Mouse (Mus musculus): ENCODE data around the gene Npc1l1. TPM values are rescaled to one million over a fixed set of nuclear protein-coding genes. Genes with fewer than 3 reads are reported as not detected.
"Not testable (repeated sequence)": the region's sequence is repeated elsewhere in the genome, so short reads cannot be mapped to it uniquely, and the experiment has no call there.

Npc1l1 gene
- not detected in 2 replicates for polyA plus RNA-seq (2016; fragmentation: Nextera tagmentation; extraction: Ambion mirVana)

- 85% methylated on average over 7 of the region's 7 CpGs for WGBS
- Histone ChIP-seq H3K9ac (no peak within 1 kb of the TSS), H3K4me1 (no peaks in the 10 kb centered on the region), H3K4me2 (replicated peaks) (no peak within 1 kb of the TSS), H3K27me3 (replicated peaks) (no peaks in the 10 kb centered on the region), H3K4me3 (no peak within 1 kb of the TSS), H3K9me3 (no peaks in the 10 kb centered on the region), H3K27ac (no peak within 1 kb of the TSS), H3K36me3 (no peaks in the 10 kb centered on the region)
- ATAC-seq (ENCODE audit: low FRiP score, low read depth) = no peak
These were observed at the start of gene Npc1l1 for GRCm38 (mm10) chr11:6230012-6230411. Gene Npc1l1, minus strand, starts transcription at chr11:6230143.

- peaks cover 17% of the 10 kb centered on the region for H3K4me1 ChIP-seq
- H3K4me2 ChIP-seq (replicated peaks) = no peak overlapping the region
- H3K9me3 ChIP-seq = no peaks in the 10 kb centered on the region
- H3K27ac ChIP-seq = no peak overlapping the region
- H3K9ac ChIP-seq = no peak overlapping the region
- no peaks in the 10 kb centered on the region for H3K27me3 ChIP-seq (replicated peaks)
- ATAC-seq (ENCODE audit: low FRiP score, low read depth) = no peak
- 83% methylated on average over 3 of the region's 3 CpGs for WGBS
- peaks cover 10% of the 10 kb centered on the region for H3K36me3 ChIP-seq
- no peak overlapping the region for H3K4me3 ChIP-seq
These were observed 46.5 kb upstream of the Npc1l1 start for GRCm38 (mm10) chr11:6276466-6276865.

- peak overlapping the region; percentile 96 for H3K4me3 ChIP-seq
- peaks cover 17% of the 10 kb centered on the region for H3K4me1 ChIP-seq
- H3K36me3 ChIP-seq = peaks cover 22% of the 10 kb centered on the region
- no peaks in the 10 kb centered on the region for H3K27me3 ChIP-seq (replicated peaks)
- 26% methylated on average over 7 of the region's 7 CpGs for WGBS
- H3K4me2 ChIP-seq (replicated peaks) = peak overlapping the region; percentile 90
- H3K9me3 ChIP-seq = no peaks in the 10 kb centered on the region
- H3K9ac ChIP-seq = 0 out of 2 replicates have a peak overlapping the region, but pooled peaks have one; percentile 38
- 0 out of 2 replicates have a peak overlapping the region, but pooled peaks have one; percentile 42 for H3K27ac ChIP-seq
- peak; percentile 38 for ATAC-seq (ENCODE audit: low FRiP score, low read depth)
These were observed 45.1 kb upstream of the Npc1l1 start for GRCm38 (mm10) chr11:6275094-6275484.

GRCm38 (mm10) chr11:6274387-6275093, 44.6 kb upstream of the Npc1l1 start, which contains the start of gene Tmed4:
Gene Tmed4, minus strand, starts transcription at chr11:6274870.
- H3K27me3 ChIP-seq (replicated peaks) = no peaks in the 10 kb centered on the region
- H3K9ac ChIP-seq = peak within 1 kb of the TSS; percentile 95
- H3K27ac ChIP-seq = 0 out of 2 replicates have a peak within 1 kb of the TSS, but pooled peaks have one; percentile 42
- peak within 1 kb of the TSS; percentile 96 for H3K4me3 ChIP-seq
- H3K36me3 ChIP-seq = peaks cover 24% of the 10 kb centered on the region
- peaks cover 17% of the 10 kb centered on the region for H3K4me1 ChIP-seq
- under 1% methylated on average over 39 of the region's 39 CpGs for WGBS
- ATAC-seq (ENCODE audit: low FRiP score, low read depth) = peak; percentile 96
- H3K9me3 ChIP-seq = no peaks in the 10 kb centered on the region
- H3K4me2 ChIP-seq (replicated peaks) = peak within 1 kb of the TSS; percentile 90

GRCm38 (mm10) chr11:6273607-6274006, 43.7 kb upstream of the Npc1l1 start:
- 74% methylated on average over 11 of the region's 11 CpGs for WGBS
- Histone ChIP-seq H3K9me3 (no peaks in the 10 kb centered on the region), H3K4me2 (replicated peaks) (peak overlapping the region; percentile 90), H3K4me3 (peak overlapping the region; percentile 96), H3K27me3 (replicated peaks) (no peaks in the 10 kb centered on the region), H3K36me3 (peaks cover 24% of the 10 kb centered on the region), H3K27ac (no peak overlapping the region), H3K9ac (peak overlapping the region; percentile 95), H3K4me1 (peaks cover 17% of the 10 kb centered on the region)
- ATAC-seq (ENCODE audit: low FRiP score, low read depth) = no peak

- Histone ChIP-seq H3K4me2 (replicated peaks) (peak within 1 kb of the TSS; percentile 77), H3K9me3 (no peaks in the 10 kb centered on the region), H3K27ac (peak within 1 kb of the TSS; percentile 88), H3K36me3 (peaks cover 61% of the 10 kb centered on the region), H3K27me3 (replicated peaks) (no peaks in the 10 kb centered on the region), H3K4me1 (peaks cover 17% of the 10 kb centered on the region), H3K4me3 (peak within 1 kb of the TSS; percentile 90), H3K9ac (peak within 1 kb of the TSS; percentile 82)
- ATAC-seq (ENCODE audit: low FRiP score, low read depth) = peak; percentile 97
- WGBS = 2% methylated on average over 50 of the region's 50 CpGs
These were observed 37.6 kb upstream of the Npc1l1 start, which contains the start of gene Ddx56 for GRCm38 (mm10) chr11:6267320-6268254. Gene Ddx56, minus strand, starts transcription at chr11:6267772.

GRCm38 (mm10) chr11:6266621-6267020, 36.7 kb upstream of the Npc1l1 start:
- peak overlapping the region; percentile 82 for H3K9ac ChIP-seq

GRCm38 (mm10) chr11:6261434-6262082, 31.6 kb upstream of the Npc1l1 start:
- 0 out of 2 replicates have a peak, but pooled peaks have one; percentile 12 for ATAC-seq (ENCODE audit: low FRiP score, low read depth)
- Histone ChIP-seq H3K4me3 (no peak overlapping the region), H3K36me3 (peaks cover 84% of the 10 kb centered on the region), H3K9ac (no peak overlapping the region), H3K27ac (no peak overlapping the region), H3K9me3 (no peaks in the 10 kb centered on the region), H3K4me1 (peaks cover 5% of the 10 kb centered on the region), H3K4me2 (replicated peaks) (no peak overlapping the region), H3K27me3 (replicated peaks) (no peaks in the 10 kb centered on the region)
- 83% methylated on average over 10 of the region's 10 CpGs for WGBS

More at GRCm38 (mm10) chr11:6266621-6267020, 36.7 kb upstream of the Npc1l1 start:
- Histone ChIP-seq H3K4me1 (peaks cover 11% of the 10 kb centered on the region), H3K27ac (no peak overlapping the region), H3K36me3 (peaks cover 60% of the 10 kb centered on the region), H3K4me2 (replicated peaks) (peak overlapping the region; percentile 77), H3K4me3 (peak overlapping the region; percentile 90), H3K9me3 (no peaks in the 10 kb centered on the region), H3K27me3 (replicated peaks) (no peaks in the 10 kb centered on the region)
- ATAC-seq (ENCODE audit: low FRiP score, low read depth) = no peak
- 71% methylated on average over 9 of the region's 9 CpGs for WGBS

GRCm38 (mm10) chr11:6259413-6259812, 29.5 kb upstream of the Npc1l1 start:
- 93% methylated on average over 7 of the region's 7 CpGs for WGBS
- H3K4me1 ChIP-seq = no peaks in the 10 kb centered on the region
- H3K27ac ChIP-seq = no peak overlapping the region
- no peak overlapping the region for H3K4me2 ChIP-seq (replicated peaks)
- no peak for ATAC-seq (ENCODE audit: low FRiP score, low read depth)
- H3K9ac ChIP-seq = no peak overlapping the region
- H3K4me3 ChIP-seq = no peak overlapping the region
- H3K9me3 ChIP-seq = no peaks in the 10 kb centered on the region
- no peaks in the 10 kb centered on the region for H3K27me3 ChIP-seq (replicated peaks)
- H3K36me3 ChIP-seq = peaks cover 65% of the 10 kb centered on the region

GRCm38 (mm10) chr11:6256490-6257072, 26.6 kb upstream of the Npc1l1 start:
- Histone ChIP-seq H3K9me3 (no peaks in the 10 kb centered on the region), H3K9ac (no peak overlapping the region), H3K36me3 (peaks cover 39% of the 10 kb centered on the region), H3K27ac (no peak overlapping the region), H3K4me3 (no peak overlapping the region), H3K4me1 (no peaks in the 10 kb centered on the region), H3K4me2 (replicated peaks) (no peak overlapping the region), H3K27me3 (replicated peaks) (no peaks in the 10 kb centered on the region)
- 67% methylated on average over 6 of the region's 6 CpGs for WGBS
- ATAC-seq (ENCODE audit: low FRiP score, low read depth) = no peak

- H3K9ac ChIP-seq; H3K4me1 ChIP-seq; H3K4me3 ChIP-seq; H3K27me3 ChIP-seq (replicated peaks); H3K27ac ChIP-seq; ATAC-seq (ENCODE audit: low FRiP score, low read depth); H3K9me3 ChIP-seq; H3K4me2 ChIP-seq (replicated peaks): not testable (repeated sequence)
- 80% methylated on average over 2 of the region's 2 CpGs for WGBS
- peaks cover 19% of the 10 kb centered on the region for H3K36me3 ChIP-seq
These were observed 24.7 kb upstream of the Npc1l1 start for GRCm38 (mm10) chr11:6254602-6255001.

All from neural tube, embryonic 12.5 days (tissue).